Mouse (Mus musculus) erythroblast, embryonic 14.5 days (primary cell): ENCODE measurements around the gene Fcgrt.

ENCODE experiments used
- GATA1 ChIP-seq: IDR thresholded peaks from 2 replicates; pipeline ENCODE4 v1.6.1; 2012; ENCODE audit warnings: low read length, inconsistent platforms, mixed read lengths
- TAL1 ChIP-seq: IDR thresholded peaks from 3 replicates; pipeline ENCODE4 v1.6.1; 2012; ENCODE audit warnings: low read length, inconsistent platforms, mixed read lengths

DNA sequence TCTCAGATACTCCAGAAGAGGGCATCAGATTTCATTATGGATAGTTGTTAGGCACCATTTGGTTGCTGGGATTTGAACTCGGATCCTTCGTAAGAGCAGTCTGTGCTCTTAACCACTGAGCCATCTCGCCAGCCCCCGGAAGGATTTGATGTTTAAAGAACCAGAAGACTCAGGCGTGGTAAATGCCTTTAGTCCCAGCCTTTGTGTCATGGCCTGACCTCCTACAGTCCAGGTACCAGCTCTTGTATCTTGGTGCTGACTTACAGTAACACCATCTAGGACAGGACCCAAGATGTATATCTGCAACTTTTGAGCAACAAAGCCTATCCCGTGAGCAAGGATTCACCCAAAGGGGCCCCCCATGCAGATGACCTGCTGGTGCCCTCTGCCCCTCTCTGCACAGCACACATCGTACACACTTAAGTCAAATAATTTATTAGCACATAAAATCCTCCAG, 21.5 kb upstream of the Fcgrt start:
- TF ChIP-seq GATA1 (no peak), TAL1 (no peak)
